Mouse (Mus musculus): Measurements from ENCODE around the gene Scaf4. TPM values are rescaled to one million over a fixed set of nuclear protein-coding genes. Genes with fewer than 3 reads are reported as not detected.
A peak's percentile ranks its signal among the peaks of the same experiment; 100 is the strongest.

Gene Scaf4
- total RNA-seq, 1 experiment, result 36.0 TPM

DNA sequence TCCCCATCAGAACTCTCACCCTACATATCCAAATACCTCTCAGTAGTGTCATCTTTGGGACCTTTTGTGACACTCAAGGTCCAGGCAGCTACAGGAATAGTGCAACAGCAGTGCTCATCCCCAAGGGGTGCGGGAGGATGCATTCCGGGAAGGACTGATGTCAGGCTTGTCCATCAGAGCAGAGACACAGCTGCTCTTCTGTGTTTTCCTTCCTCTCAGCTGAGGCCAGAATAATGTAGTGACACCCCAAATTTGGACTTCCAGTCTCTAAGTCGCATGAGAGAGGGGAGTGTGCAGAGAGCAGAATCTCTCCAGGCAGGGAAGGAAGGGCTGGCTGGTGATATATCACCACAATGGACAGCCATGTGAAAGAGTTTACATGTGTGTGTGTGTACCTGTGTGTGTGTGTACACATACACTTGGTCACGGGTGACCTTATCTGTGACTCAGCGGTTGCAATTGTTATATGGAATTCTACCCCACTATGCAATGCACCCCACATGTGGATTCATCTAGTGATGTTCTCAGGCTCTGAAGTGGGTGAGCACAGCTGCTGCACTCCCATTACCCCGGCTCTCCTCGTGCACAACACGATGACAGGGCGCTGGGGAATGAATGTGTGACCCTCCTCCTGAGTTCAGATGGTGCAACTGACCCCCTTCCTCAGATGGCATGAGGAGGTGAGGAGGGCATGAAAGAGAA, 19.1 kb upstream of the Scaf4 start:
- H3K27ac ChIP-seq (ENCODE audit: insufficient read depth, low read depth, low read length, poor library complexity, severe bottlenecking), result no peak overlapping the region
- peaks cover 11 to 20% of the 10 kb centered on the region in 2 experiments; a peak in 3 of 4 replicates for H3K4me1 ChIP-seq (ENCODE audit: control insufficient read depth in 2 of 2, insufficient read depth in 2 of 2, low read length in 2 of 2, poor library complexity in 1 of 2)
- TF ChIP-seq HCFC1 (IDR thresholded peaks at IDR 0.05; ENCODE audit: borderline replicate concordance, insufficient read depth, low read length), result no peak
- TF ChIP-seq MAFK (IDR thresholded peaks at IDR 0.05; ENCODE audit: insufficient read depth, low read depth, low read length), result no peak
- TF ChIP-seq ZC3H11A (IDR thresholded peaks at IDR 0.05; ENCODE audit: borderline replicate concordance, low read depth, low read length), result no peak
- no peak for TF ChIP-seq ZNF384 (IDR thresholded peaks at IDR 0.05; ENCODE audit: low read depth, low read length)
- no peak for TF ChIP-seq CHD2 (IDR thresholded peaks at IDR 0.05; ENCODE audit: low read depth, low read length)
- in situ Hi-C loops (cut with MboI; ENCODE audit: low sequenced_read_pairs in 2 of 2, unreplicated experiment in 2 of 2), result no loop called here
- H3K9ac ChIP-seq (ENCODE audit: insufficient read depth, low read depth, low read length, poor library complexity, severe bottlenecking), result no peak overlapping the region
- no peaks in the 10 kb centered on the region for H3K9me3 ChIP-seq (ENCODE audit: control insufficient read depth, insufficient read depth, low read depth, low read length)
- no peak for DNase-seq (ENCODE audit: low read depth, low spot score)
- no peak overlapping the region for H3K4me3 ChIP-seq (ENCODE audit: insufficient read depth in 1 of 2, low read depth in 1 of 2, low read length in 2 of 2, poor library complexity in 1 of 2, severe bottlenecking in 1 of 2)
- no peaks in the 10 kb centered on the region for H3K36me3 ChIP-seq (ENCODE audit: control insufficient read depth, insufficient read depth, low read length, poor library complexity, severe bottlenecking)

DNA sequence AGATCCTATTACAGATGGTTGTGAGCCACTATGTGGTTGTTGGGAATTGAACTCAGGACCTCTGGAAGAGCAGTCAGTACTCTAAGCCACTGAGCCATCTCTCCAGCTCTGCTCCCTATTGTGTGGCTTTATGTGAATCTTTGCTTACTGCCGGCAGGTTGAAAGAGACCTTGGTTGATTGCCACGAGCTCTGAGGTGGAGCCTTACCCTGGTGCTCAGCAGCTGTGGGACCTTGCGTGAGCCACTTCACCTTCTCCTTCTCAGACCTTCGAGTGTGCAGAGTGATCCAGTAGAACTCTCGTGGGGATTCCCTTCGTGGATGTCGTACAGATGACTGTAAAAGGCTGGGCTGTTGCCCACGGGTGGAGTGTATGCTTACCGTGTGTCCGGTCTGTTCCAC, 17.4 kb upstream of the Scaf4 start:
- Histone ChIP-seq H3K9ac (ENCODE audit: insufficient read depth, low read depth, low read length, poor library complexity, severe bottlenecking) (peak overlapping the region; percentile 30; the same call in 1 of the 2 replicates), H3K4me3 (ENCODE audit: insufficient read depth in 1 of 2, low read depth in 1 of 2, low read length in 2 of 2, poor library complexity in 1 of 2, severe bottlenecking in 1 of 2) (no peak overlapping the region), H3K27ac (ENCODE audit: insufficient read depth, low read depth, low read length, poor library complexity, severe bottlenecking) (no peak overlapping the region), H3K36me3 (ENCODE audit: control insufficient read depth, insufficient read depth, low read length, poor library complexity, severe bottlenecking) (no peaks in the 10 kb centered on the region), H3K4me1 (ENCODE audit: control insufficient read depth in 2 of 2, insufficient read depth in 2 of 2, low read length in 2 of 2, poor library complexity in 1 of 2) (peaks cover 11 to 19% of the 10 kb centered on the region in 2 experiments; a peak in 3 of 4 replicates), H3K9me3 (ENCODE audit: control insufficient read depth, insufficient read depth, low read depth, low read length) (no peaks in the 10 kb centered on the region)
- TF ChIP-seq HCFC1 (IDR thresholded peaks at IDR 0.05; ENCODE audit: borderline replicate concordance, insufficient read depth, low read length), result no peak
- TF ChIP-seq CHD2 (IDR thresholded peaks at IDR 0.05; ENCODE audit: low read depth, low read length), result no peak
- no peak for TF ChIP-seq ZNF384 (IDR thresholded peaks at IDR 0.05; ENCODE audit: low read depth, low read length)
- no peak for TF ChIP-seq MAFK (IDR thresholded peaks at IDR 0.05; ENCODE audit: insufficient read depth, low read depth, low read length)
- TF ChIP-seq ZC3H11A (IDR thresholded peaks at IDR 0.05; ENCODE audit: borderline replicate concordance, low read depth, low read length), result no peak
- in situ Hi-C loops (cut with MboI; ENCODE audit: low sequenced_read_pairs in 2 of 2, unreplicated experiment in 2 of 2), result no loop called here
- no peak for DNase-seq (ENCODE audit: low read depth, low spot score)

DNA sequence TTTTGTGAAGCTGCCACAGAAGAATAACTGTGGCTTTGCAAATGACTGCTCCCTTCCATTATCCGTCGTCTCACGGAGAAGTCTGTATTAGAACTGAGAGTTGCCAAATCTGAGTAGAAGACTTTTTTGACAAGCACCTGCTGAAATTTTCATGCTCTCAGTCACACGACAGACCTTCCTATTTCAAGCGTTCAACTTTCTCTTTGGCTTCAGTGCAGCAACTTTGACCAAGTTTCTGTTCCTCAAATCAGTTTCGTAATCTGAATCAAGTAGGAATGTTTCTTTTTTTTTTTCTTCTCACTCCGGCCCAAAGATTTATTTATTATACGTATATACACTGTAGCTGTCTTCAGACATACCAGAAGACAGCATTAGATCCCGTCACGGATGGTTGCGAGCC, 16.6 kb upstream of the Scaf4 start:
- no peak for TF ChIP-seq ZC3H11A (IDR thresholded peaks at IDR 0.05; ENCODE audit: borderline replicate concordance, low read depth, low read length)
- no peak for TF ChIP-seq ZNF384 (IDR thresholded peaks at IDR 0.05; ENCODE audit: low read depth, low read length)
- no peak for TF ChIP-seq CHD2 (IDR thresholded peaks at IDR 0.05; ENCODE audit: low read depth, low read length)
- no peak for TF ChIP-seq MAFK (IDR thresholded peaks at IDR 0.05; ENCODE audit: insufficient read depth, low read depth, low read length)
- no peak for TF ChIP-seq HCFC1 (IDR thresholded peaks at IDR 0.05; ENCODE audit: borderline replicate concordance, insufficient read depth, low read length)
- H3K36me3 ChIP-seq (ENCODE audit: control insufficient read depth, insufficient read depth, low read length, poor library complexity, severe bottlenecking), result no peaks in the 10 kb centered on the region
- peak overlapping the region; percentile 94; the same call in 1 of the 2 replicates for H3K27ac ChIP-seq (ENCODE audit: insufficient read depth, low read depth, low read length, poor library complexity, severe bottlenecking)
- DNase-seq (ENCODE audit: low read depth, low spot score), result no peak
- H3K4me3 ChIP-seq (ENCODE audit: insufficient read depth in 1 of 2, low read depth in 1 of 2, low read length in 2 of 2, poor library complexity in 1 of 2, severe bottlenecking in 1 of 2), result no peak overlapping the region
- in situ Hi-C loops (cut with MboI; ENCODE audit: low sequenced_read_pairs in 2 of 2, unreplicated experiment in 2 of 2), result no loop called here
- H3K9me3 ChIP-seq (ENCODE audit: control insufficient read depth, insufficient read depth, low read depth, low read length), result no peaks in the 10 kb centered on the region
- peaks cover 11 to 17% of the 10 kb centered on the region in 2 experiments; a peak in 3 of 4 replicates for H3K4me1 ChIP-seq (ENCODE audit: control insufficient read depth in 2 of 2, insufficient read depth in 2 of 2, low read length in 2 of 2, poor library complexity in 1 of 2)
- no peak overlapping the region for H3K9ac ChIP-seq (ENCODE audit: insufficient read depth, low read depth, low read length, poor library complexity, severe bottlenecking)

GRCm38 (mm10) chr16:90299591-90299990, 15.3 kb upstream of the Scaf4 start:
- Histone ChIP-seq H3K4me3 (ENCODE audit: insufficient read depth in 1 of 2, low read depth in 1 of 2, low read length in 2 of 2, poor library complexity in 1 of 2, severe bottlenecking in 1 of 2) (no peak overlapping the region), H3K4me1 (ENCODE audit: control insufficient read depth in 2 of 2, insufficient read depth in 2 of 2, low read length in 2 of 2, poor library complexity in 1 of 2) (peaks cover 10 to 11% of the 10 kb centered on the region in 2 experiments; a peak in 3 of 4 replicates), H3K9me3 (ENCODE audit: control insufficient read depth, insufficient read depth, low read depth, low read length) (no peaks in the 10 kb centered on the region), H3K36me3 (ENCODE audit: control insufficient read depth, insufficient read depth, low read length, poor library complexity, severe bottlenecking) (no peaks in the 10 kb centered on the region), H3K27ac (ENCODE audit: insufficient read depth, low read depth, low read length, poor library complexity, severe bottlenecking) (peak overlapping the region; percentile 94), H3K9ac (ENCODE audit: insufficient read depth, low read depth, low read length, poor library complexity, severe bottlenecking) (0 out of 2 replicates have a peak overlapping the region, but pooled peaks have one; percentile 54)
- TF ChIP-seq MAFK (IDR thresholded peaks at IDR 0.05; ENCODE audit: insufficient read depth, low read depth, low read length), result no peak
- peak; percentile 48; the same call in 1 of the 2 replicates for TF ChIP-seq HCFC1 (IDR thresholded peaks at IDR 0.05; ENCODE audit: borderline replicate concordance, insufficient read depth, low read length)
- TF ChIP-seq ZNF384 (IDR thresholded peaks at IDR 0.05; ENCODE audit: low read depth, low read length), result no peak
- in situ Hi-C loops (cut with MboI; ENCODE audit: low sequenced_read_pairs in 2 of 2, unreplicated experiment in 2 of 2), result no loop called here
- DNase-seq (ENCODE audit: low read depth, low spot score), result peak; percentile 50

All from ES-E14 (cell line).